Mouse (Mus musculus) T-helper 2 cell (primary cell): ENCODE measurements around the gene 4930432K21Rik.

Source experiments
- in situ Hi-C: fragments of 300-600 bp; cut with MboI, MseI; formaldehyde crosslinking; loops from one replicate; pipeline ENCODE4 v1.15.1; 2025; ENCODE audit warnings: high pct_unique_total_duplicates

Gene 4930432K21Rik

DNA sequence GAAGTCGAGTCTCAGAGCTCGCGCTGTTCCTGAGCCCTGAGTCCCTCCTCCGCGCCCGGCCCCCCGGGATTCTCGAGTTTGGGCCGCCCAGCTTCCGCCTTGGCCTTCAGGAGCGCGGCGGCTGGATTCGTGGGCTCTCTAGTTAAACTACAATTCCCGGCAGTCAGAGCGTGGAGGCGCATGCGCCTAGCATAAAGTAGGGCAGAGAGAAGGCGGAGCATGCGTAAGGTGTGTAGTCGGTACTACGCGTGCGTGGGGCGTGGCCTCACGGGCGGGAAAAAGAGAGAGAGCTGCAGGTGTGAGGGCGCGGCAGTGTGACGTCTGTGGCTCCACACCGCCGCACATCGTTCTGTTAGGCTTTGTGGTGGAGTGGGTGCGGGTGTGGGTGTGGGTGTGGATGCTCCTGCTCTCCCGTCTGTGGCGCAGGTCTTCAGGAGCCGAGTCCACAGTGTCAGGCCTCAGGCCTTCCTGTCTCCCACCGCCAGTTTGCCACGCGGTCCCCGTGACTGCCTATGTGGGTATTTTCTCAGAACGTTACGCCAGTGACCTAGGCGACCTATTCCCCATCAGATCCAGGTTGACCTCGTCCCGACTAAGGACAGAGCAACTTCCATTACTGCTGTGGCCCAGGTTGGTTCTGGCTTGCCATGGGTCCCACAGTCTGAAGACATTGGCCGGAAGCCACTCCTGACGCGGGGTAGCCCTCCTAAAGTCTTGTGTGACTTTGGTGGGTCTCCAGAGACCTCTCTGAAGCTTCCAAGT lies at the start of gene 4930432K21Rik, which contains the start of gene Cc2d1a:
TSS of gene 4930432K21Rik (plus strand) at position 257 of the 762 bp plus-strand sequence.
TSS of gene Cc2d1a (minus strand) at position 168 of the 762 bp plus-strand sequence.
- in situ Hi-C loops = no loop called here

DNA sequence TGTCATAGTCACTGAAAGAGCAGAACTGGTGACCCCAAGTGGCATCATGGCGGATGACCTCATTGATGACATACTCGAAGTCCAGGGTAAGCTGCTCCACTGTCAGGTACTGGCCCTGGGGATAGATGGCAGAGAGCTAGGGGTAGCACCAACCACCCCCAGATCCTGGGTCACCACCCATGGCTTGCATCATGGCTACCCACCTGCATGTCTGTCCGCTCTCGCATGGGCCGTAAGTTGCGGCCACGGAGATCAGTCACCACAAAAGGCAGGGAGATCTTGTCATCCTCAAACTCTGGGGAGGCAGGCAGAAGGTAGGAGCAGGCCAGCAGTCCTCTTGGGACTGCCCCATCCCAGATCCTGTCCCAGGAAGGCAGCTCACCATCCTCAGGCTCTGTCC lies 49.4 kb upstream of the 4930432K21Rik start:
- in situ Hi-C loops = no loop called here

DNA sequence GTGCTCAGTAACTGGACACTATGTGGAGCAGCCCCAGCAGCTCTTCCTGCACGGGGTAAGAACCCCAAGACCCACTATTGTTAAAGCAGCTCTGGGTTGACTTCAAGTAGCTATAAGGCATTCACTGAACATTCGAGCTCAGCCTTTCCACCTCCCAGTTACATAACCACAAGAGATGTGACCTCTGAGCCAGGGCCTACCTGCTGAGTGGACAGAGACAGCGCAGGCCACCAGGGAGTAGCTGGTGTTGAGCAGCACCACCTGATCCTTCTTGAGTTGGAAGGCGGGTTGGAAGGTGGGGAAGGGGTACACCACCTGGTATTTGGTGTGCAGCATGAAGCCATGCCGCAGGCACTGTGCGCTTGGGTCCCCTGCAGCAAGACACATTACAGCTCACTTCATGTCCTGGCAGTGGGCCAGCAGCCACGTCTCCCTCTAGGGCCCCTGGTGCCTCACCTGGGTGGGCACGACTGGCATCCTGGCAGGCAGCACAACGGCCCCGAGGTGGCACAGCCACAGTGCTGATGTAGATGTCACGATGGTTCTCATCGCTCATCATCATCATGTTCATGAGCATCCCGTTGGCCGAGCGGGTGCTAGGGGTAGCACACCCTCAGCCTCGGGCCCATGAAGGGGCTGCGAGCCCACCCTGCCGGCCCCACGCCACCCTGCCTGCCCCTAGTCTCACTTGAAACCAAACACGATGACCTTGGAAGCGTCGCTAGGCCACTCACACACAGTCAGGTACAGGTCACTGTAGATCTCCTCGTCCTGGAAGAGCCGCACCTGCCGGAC lies 46.2 kb upstream of the 4930432K21Rik start:
- in situ Hi-C loops = loop anchor here (25.0 kb wide), 1 partner anchor 1161 kb away; no protein-coding TSS in a partner anchor

DNA sequence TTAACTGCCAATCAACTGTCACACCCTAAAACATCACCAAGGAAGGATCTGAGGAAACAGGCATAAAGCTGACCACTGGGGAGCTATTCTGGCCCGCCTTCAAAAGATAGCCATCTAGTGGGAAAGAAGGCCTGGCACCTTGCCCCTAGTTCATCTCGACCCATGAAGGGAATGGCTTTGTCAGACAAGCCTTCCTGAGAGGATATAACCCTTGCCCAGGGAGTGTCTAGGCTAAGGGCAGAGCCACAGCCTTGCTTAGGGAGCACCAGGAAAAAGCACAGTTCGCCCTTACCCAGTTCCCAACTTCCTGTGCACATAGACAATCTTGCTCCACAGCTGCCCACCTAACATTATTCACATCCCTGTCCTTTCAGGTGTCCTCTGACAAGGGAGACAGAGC lies 44.2 kb upstream of the 4930432K21Rik start:
- in situ Hi-C loops = loop anchor here (25.0 kb wide), 1 partner anchor 1159 kb away; no protein-coding TSS in a partner anchor

DNA sequence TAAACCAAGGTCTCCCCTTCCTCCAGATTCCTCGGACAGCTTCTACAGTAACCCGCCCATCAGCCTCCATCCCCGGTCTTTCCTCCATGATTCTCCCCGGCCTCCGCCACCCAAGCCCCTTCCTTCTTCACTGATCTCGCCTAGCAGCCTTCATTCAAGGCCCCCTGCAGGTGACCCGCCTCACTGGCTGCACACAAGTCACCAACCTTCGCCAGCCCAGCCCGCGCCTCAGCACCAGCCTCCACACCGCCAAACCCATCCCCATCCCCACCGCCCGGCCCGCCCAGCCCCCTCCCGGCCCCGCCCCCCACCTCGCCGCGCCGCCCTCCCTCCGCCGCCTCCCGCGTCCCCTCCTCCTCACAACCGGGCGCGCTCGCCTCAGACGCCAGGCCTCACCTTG lies 43.6 kb upstream of the 4930432K21Rik start:
- in situ Hi-C loops = loop anchor here (25.0 kb wide), 1 partner anchor 1158 kb away; no protein-coding TSS in a partner anchor

DNA sequence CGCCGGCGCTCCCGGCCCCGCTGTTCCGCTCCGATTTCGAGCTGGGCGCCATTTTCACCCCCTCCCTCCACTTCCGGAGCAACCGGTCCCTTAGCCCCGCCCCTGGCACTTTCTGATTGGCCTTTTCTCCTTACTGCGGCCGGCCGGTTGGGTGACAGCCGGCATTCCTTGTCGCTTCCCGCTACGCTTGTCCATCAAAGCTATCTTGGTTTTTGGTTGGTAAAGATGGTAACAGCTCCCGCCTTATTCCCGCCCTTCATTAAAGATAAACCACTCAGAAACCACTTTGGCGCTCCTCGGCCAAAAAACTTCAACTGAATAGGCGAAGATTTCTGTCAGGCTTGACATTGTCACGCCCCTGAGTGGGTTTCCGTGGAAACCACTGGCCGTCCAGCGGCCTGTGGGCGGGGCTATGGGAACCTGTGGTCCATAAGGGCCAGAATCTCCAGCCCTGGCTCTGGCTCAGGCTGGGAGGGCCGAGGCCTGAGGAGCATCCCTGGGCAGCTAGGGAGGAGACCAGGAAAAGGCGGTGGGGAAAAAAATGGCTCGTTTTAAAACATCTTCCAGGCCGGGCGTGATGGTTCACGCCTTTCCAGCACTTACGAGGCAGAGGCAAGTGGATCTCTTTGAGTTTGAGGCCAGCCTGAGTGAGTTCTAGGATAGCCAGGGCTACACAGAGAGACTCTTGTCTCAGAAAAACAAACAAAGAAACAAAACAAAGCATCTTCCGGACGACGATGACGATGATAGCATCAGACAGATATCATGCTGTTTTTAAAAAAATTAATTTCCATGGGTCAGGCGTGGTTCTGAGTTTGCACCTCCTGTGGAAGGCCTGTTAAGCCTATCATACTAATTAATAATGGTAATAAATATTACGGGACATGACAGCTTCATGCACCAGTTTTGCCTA lies 42.9 kb upstream of the 4930432K21Rik start, which contains the start of gene Dcaf15:
TSS of gene Dcaf15 (minus strand) at position 72 of the 913 bp plus-strand sequence.
- in situ Hi-C loops = loop anchor here (25.0 kb wide), 1 partner anchor 1157 kb away; no protein-coding TSS in a partner anchor

DNA sequence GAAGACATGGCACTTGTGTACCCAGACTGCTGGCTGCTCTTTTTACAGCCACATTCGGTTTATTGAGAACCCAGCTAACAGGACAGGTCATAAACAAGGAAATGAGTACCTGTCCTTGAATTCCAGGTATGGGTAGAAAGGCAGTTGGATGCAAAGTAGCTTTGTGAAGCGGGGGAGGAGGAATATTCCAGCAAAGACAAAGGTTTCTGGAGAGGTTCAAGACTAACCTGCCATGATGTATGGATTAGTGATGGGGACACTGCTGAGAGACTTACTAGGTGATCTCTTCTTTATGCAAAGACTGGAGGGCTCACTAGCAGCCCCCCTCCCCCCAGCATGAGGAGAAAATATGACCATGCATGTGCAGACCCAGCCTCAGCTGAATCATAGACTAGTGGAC lies 42.1 kb upstream of the 4930432K21Rik start:
- in situ Hi-C loops = loop anchor here (25.0 kb wide), 1 partner anchor 1157 kb away; no protein-coding TSS in a partner anchor

DNA sequence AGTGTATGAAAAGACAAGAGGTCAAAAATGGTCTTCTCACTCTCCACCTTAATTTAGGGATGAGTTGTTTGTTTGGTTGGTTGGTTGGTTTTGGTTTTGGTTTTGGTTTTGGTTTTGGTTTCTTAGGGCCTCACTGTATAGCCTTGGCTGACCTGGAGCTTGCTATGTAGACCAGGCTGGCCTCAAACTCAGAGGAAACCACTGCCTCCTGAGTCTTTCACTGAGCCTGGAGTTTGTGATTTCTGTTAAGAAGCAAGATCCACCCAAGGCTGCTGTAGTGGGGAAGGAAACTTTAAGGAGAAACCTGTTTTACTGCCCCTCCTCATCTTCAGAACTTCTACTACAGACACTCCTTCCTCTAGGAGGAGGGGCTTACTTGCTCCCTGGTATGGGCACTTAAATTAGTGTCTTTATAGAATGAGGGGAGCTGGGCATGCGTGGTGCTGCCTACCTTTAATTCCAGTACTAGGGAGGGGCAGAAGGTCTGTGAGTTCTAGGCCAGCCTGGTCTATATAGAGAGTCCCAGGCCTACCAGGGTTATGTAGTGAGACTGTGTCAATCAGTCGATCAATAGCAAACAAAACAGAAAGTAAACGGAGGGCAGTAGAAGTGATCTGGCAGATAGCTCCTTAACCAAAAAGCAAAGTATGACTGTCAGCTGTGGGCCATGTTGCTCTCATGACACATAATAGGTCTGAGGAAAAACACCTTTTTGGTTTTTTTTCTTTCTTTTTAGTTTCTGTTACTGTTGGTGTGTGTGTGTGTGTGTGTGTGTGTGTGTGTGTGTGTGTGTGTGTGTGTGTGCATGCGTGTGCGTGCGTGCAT lies 41.4 kb upstream of the 4930432K21Rik start:
- in situ Hi-C loops = loop anchor here (25.0 kb wide), 1 partner anchor 1156 kb away; no protein-coding TSS in a partner anchor

DNA sequence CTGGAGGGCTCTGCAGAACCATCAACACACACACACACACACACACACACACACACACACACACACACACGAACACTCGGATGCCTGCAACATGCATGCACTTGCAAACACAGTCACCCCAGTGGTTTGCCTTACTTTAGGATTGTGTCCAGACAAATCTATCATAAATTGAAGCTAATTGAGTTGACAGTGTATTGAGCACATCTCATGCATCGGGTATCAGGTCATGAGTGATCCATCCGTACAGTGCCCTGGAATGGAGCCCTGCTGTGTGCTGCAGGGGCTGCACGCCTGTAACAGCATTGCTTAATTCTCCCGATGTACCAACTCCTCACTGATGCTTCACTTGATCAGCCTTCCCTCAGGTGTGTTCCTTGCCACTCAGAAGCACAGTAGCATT lies 32.2 kb upstream of the 4930432K21Rik start:
- in situ Hi-C loops = loop anchor here (25.0 kb wide), 1 partner anchor 1147 kb away; no protein-coding TSS in a partner anchor

DNA sequence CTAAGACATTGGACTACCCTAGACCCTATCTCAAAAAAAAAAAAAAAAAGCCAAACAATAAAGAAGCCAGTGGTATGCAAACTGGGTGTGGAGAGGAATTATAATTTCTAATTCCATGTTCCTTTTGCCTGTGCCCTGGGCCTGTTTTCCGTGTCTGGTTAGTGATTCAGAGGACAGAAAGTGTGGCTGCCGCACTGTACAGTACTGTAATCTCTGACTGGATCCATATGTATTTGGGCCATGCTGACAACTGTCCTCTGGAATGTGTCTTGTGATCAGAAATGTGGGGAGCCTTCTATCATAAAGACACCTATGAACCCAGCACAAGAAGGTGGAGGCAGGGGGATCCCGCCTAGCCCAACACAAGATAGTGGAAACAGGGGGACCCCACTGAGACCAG lies 25.7 kb upstream of the 4930432K21Rik start:
- in situ Hi-C loops = loop anchor here (25.0 kb wide), 1 partner anchor 1140 kb away; no protein-coding TSS in a partner anchor

DNA sequence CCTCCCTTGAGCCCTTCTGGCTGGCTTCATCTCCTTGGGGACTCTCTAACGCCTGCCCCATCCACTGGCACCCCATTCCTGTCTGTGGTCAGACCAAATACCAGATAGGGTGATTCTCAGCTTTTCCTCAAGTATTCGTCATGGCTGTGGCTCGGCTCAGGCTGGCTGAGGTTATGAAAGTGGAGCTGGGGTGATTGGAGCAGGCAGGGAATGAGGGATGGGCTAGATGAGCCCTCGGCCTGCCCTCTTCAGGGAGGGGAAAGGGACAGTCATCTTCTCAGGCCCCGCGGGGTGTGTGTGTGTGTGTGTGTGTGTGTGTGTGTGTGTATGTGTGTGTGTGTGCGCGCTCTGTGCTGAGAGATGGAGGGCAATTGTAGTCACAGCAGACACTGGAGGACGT lies 22.2 kb upstream of the 4930432K21Rik start, which contains the start of gene Podnl1:
TSS of gene Podnl1 (plus strand) at position 334 of the 400 bp plus-strand sequence.
- in situ Hi-C loops = no loop called here

DNA sequence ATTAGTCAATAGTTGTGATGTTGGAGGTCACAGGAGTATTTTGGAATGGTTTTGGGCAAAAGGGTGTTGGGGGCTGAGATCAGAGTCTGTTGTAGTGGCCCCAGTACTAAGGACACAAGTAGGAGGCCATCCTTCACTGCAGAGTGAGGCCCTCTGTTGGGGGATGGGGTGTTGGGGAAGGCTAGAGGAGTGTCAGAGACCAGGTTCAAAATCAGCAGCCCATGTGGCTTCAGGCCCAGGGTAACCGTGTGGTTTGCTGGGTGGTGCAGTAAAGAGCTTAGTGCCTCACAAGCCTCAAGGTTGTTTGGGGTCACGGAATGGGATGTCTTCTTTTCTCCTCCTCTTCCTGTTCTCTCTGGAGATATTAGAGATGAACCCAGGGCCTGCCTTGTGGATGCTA lies 21.1 kb upstream of the 4930432K21Rik start:
- in situ Hi-C loops = no loop called here

DNA sequence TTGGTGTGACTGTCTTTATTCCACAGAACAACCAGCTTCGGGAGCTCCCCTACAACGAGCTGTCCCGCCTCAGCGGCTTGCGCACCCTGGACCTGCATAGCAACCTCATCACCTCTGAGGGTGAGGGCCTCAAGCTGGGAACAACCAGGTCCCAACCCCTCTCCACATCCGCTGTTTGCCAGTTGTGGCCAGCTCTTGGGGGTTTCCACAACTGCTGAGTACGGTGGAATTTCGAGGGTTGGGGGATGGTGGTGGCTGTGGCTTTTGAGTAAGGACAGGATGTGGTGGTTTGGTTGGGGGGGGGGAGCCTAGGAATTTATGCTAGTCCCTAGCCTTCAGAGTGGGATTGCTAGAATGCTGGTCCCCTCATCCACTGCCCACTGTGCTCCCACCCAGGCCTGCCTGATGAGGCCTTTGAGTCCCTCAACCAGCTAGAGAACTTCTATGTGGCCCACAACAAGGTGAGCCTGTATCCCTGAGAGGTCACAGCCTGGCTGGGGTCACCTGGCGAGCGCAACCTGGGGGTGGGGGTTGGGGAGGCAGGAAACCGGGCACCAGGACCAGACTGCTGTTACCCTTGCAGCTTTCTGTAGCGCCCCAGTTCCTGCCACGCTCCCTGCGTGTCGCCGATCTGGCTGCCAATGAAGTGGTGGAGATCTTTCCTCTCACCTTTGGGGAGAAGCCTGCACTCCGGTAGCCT lies 20.5 kb upstream of the 4930432K21Rik start:
- in situ Hi-C loops = no loop called here

DNA sequence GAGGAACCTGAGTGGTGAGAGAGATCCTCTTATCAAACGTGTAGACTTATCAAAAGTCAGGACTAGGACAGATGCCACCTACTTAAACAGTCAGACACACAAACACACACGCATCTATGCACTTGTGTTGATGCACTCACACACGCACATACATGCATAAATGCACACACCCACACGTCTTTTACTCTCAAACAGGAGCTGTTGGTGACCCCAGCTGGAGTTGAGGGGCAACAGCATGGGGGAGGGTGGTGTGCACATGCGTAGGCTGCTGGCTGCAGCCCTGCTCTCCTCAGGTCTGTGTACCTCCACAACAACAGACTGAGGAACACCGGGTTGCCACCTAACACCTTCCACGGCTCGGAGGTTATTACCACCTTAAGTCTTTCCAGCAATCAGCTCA lies 19.5 kb upstream of the 4930432K21Rik start:
- in situ Hi-C loops = no loop called here

DNA sequence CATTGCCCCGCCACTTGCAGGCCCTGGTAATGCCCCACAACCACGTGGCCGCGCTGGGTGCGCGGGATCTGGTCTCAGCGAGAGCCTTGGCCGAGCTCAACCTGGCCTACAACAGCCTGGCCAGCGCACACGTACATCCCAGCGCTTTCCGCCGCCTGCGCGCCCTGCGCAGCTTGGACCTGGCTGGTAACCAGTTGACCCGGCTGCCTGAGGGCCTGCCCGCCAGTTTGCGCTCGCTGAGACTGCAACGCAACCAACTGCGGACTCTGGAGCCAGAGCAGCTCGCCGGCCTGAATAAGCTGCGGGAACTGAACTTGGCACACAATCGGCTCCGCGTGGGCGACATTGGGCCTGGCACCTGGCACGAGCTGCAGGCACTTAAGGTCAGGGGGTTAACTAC lies 17.0 kb upstream of the 4930432K21Rik start:
- in situ Hi-C loops = loop anchor here (5.0 kb wide), 1 partner anchor 59 kb away; no protein-coding TSS in a partner anchor

DNA sequence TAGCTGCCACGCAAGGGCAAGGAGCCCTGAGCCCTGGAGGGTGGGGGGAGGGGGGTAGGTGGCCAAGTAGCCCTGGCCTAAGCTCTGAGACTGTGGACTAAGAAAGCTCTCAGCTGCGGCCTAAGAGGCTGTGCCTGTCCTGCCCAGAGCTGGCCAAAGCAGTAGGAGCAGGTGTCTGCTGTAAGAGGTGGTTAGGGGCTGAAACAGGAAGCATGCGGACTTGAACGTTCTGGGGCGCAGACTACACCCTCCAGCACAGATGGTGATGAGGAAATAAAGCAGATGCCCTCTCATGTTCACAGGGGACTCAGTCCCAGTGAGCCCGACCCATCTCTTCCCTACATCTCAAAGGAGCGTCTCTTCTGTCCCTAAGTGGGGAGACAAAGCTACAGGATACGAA lies 15.6 kb upstream of the 4930432K21Rik start:
- in situ Hi-C loops = loop anchor here (5.0 kb wide), 1 partner anchor 60 kb away; no protein-coding TSS in a partner anchor

DNA sequence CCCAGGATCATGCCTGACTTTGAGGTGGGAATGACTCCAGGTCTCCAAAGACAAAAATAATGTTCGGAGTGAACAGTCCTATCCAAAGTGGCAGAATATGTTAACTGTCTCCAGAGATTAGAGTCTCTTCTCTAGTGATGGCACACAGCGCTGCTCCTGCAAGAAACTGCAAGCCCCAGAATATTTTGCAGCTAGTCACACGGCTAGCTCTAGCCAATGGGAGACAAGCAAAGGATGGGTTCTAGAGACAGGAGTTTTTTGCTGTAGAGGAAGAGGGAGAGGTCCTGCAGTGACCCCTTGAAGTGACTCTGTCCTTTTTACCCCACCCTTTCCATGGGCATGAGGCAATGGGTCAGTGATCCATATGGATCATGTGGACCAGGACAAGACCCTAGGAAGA lies 10.0 kb upstream of the 4930432K21Rik start:
- in situ Hi-C loops = no loop called here

DNA sequence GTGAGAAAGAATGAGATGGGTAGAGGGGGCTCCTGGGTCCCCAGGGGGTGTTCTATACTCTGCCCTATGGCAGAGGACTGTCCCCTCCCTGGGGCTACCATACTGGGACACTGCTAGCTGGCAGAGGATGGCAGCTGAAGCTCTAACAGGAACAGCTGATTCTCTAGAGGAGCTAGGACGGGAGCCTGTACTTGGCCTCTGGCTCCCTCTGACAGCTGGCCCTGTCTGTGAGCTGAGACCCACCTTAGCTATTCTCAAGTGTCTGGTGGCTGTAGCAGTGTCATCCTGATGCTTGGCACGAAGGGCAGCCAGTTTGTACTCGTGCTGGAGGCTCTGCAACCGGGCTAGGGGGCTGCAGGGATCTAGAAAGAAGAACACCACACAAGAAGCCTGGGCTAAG lies 7.0 kb upstream of the 4930432K21Rik start:
- in situ Hi-C loops = no loop called here

DNA sequence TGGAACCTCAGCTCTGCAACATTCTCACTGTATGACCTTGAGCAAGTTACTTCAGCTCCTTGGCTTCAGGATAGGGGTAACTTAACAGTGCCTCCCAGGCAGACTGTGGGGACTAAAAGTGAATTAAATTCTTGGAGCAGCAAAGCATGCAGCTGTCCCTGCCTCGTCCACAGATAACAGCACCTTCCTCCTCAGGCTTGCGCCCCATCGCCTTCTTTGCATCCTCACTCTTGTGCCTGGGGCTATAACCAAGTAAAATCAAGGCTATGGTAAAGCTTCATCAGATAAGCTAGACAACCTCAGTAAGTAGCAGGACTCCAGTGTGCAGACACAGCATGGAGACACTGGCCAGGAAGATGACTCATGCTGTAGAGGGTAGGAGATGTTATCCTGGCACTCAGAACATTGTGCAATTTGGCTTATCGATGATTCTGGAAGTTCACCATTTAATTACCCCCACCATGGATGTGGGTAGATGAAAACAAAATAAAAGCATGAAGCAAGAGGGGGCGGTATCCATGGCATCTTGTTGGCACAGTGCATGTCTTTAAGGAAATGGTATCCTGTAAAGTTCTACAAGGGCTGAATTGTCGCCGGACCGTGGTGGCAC lies 3.1 kb upstream of the 4930432K21Rik start:
- in situ Hi-C loops = no loop called here
